Comparison of ENCODE assay signal across 26 mouse cellular contexts in genomic region chr1:110118071-110118470, GRCm38 (mm10).
"Had no signal": no experiment of that assay in that cellular context is flagged by ENCODE, and none has a peak within 500 bp of the region (broad histone marks: within the 10 kb centered on the region; RNA-seq: fewer than 3 reads in every experiment).

No protein-coding gene starts in this region.

- H3K27me3 ChIP-seq: heart, embryonic 13.5 days; heart, embryonic 15.5 days; hindbrain, embryonic 13.5 days; hindbrain, embryonic 15.5 days; limb, embryonic 12.5 days; liver, embryonic 13.5 days had no signal

- H3K27ac ChIP-seq: heart, adult 2 months; heart, embryonic 13.5 days; heart, embryonic 15.5 days; hindbrain, embryonic 13.5 days; hindbrain, embryonic 15.5 days; hindbrain, postnatal 0 days; layer of hippocampus, adult 2 months; left cerebral cortex, adult 2 months; limb, embryonic 10.5 days; limb, embryonic 12.5 days; liver, embryonic 13.5 days had no signal

- H3K36me3 ChIP-seq: heart, embryonic 13.5 days; heart, embryonic 15.5 days; hindbrain, embryonic 13.5 days; hindbrain, embryonic 15.5 days; limb, embryonic 10.5 days; limb, embryonic 12.5 days; liver, embryonic 13.5 days had no signal

- H3K9me3 ChIP-seq: heart, embryonic 13.5 days; heart, embryonic 15.5 days; hindbrain, embryonic 13.5 days; hindbrain, embryonic 15.5 days; limb, embryonic 10.5 days; limb, embryonic 12.5 days; liver, embryonic 13.5 days had no signal

- H3K4me2 ChIP-seq: heart, embryonic 11.5 days; heart, embryonic 13.5 days; heart, embryonic 15.5 days; hindbrain, embryonic 13.5 days; hindbrain, embryonic 15.5 days; limb, embryonic 12.5 days; liver, embryonic 11.5 days; liver, embryonic 13.5 days had no signal

- DNase-seq: gastrocnemius, postnatal 14 days; gastrocnemius, postnatal 36 days; heart, adult 11 months; heart, adult 2 months; heart, postnatal 14 days; heart, postnatal 36 days; kidney, adult 11 months; kidney, adult 2 months; kidney, adult 9 months; kidney, postnatal 10 days; kidney, postnatal 25 days; kidney, postnatal 4 days; liver; liver, embryonic 13.5 days had no signal

- ATAC-seq: hindbrain, postnatal 0 days; intestine, embryonic 16.5 days had no signal

- H3K4me1 ChIP-seq: heart, embryonic 13.5 days; heart, embryonic 15.5 days; hindbrain, embryonic 13.5 days; hindbrain, embryonic 15.5 days; limb, embryonic 10.5 days; limb, embryonic 12.5 days; liver, embryonic 13.5 days had no signal

- H3K4me3 ChIP-seq: heart, adult 2 months; heart, embryonic 13.5 days; heart, embryonic 15.5 days; hindbrain, embryonic 13.5 days; hindbrain, embryonic 15.5 days; layer of hippocampus, adult 2 months; left cerebral cortex, adult 2 months; limb, embryonic 10.5 days; limb, embryonic 12.5 days; liver, embryonic 13.5 days had no signal

- H3K9ac ChIP-seq: heart, embryonic 13.5 days; heart, embryonic 15.5 days; hindbrain, embryonic 13.5 days; hindbrain, embryonic 15.5 days; limb, embryonic 12.5 days; liver, embryonic 13.5 days had no signal
